Mouse (Mus musculus): ENCODE measurements at regions not wholly inside any gene's neighbourhood (a gene's known extent, or its start where the extent isn't known, plus 50 kb on each side); places are given as distances from the start of the nearest gene placed in this dataset.

GRCm38 (mm10) chr10:111558675-111559340, 52.7 kb downstream of the Phlda1 start:
- DNase-seq (ENCODE audit: low spot score in 2 of 2), result no peak

GRCm38 (mm10) chr10:111559341-111560246, 53.5 kb downstream of the Phlda1 start:
- DNase-seq (ENCODE audit: low spot score in 2 of 2), result no peak

DNA sequence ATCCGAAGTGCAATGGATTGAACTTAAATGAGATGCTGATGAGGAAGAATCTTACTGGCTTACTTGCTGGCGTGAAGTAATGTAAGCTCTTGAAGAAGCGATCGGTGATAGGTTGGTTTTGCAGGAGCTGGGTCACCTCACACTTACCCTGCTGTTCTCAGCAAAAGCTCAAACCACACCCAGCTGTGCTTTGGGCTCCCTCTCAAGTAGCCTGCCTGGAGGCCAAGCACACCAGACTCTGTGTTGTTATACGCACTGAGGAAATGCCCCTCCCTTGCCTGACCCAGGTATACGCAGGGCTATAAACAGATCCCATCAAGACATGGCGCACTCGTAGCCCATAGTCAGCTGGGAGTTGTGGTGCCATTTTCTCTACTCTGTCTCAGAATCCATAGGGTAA, 56.5 kb downstream of the Phlda1 start:
- no peak for DNase-seq (ENCODE audit: low spot score in 2 of 2)

DNA sequence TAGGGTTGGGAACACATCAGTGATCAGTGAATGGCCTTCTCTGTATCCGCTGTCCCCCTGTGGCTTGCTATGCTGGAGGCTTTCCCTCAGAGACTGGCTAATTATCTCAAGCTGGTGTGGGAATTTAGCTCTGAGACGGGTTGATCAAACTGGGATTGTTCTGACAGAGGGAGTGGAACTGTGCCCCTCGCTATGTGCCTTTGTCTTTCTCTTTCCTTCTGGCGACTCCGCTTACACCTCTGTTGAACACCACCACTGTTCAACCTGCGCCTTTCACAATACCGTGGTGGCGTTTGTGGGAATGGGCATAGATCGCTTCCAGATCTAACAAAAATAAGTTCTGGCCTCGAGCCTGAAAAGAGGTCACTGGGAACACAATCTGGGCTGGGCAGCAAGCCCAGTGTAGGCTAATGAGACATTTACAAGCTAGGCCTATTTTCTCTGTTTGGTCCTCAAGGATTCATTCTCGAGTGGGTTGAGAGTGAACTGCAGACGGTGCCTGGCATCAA, 60.8 kb downstream of the Phlda1 start:
- peak; percentile 71 to 76 for DNase-seq (ENCODE audit: low spot score in 2 of 2)

GRCm38 (mm10) chr10:111570501-111571258, 64.6 kb downstream of the Phlda1 start:
- DNase-seq (ENCODE audit: low spot score in 2 of 2), result no peak

- no peak for DNase-seq (ENCODE audit: low spot score in 2 of 2)
Measured at GRCm38 (mm10) chr10:111574231-111574630, 68.1 kb downstream of the Phlda1 start.

- DNase-seq (ENCODE audit: low spot score in 2 of 2), result no peak
Measured at GRCm38 (mm10) chr10:111574812-111575211, 68.7 kb downstream of the Phlda1 start.

DNA sequence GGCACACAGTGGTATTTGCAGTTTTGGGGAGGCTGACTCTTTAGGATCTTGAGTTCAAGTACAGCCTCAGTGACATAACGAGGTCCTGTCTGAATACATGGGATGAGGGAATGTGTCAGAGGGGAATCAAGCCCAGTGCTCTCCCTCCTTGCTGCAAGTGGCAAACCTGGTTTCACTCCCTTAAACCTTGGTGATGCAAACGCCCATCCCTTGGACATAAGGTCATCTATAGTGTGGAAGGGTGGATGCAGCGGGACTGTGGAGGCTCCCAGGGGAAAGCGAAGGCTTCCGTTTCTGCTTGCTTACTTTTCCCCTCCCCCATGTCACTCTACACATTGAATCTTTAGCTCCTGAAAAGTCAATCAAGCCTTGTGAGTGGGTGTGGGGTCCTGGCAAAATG, 69.2 kb downstream of the Phlda1 start:
- no peak for DNase-seq (ENCODE audit: low spot score in 2 of 2)

GRCm38 (mm10) chr10:111575926-111576325, 69.8 kb downstream of the Phlda1 start:
- no peak for DNase-seq (ENCODE audit: low spot score in 2 of 2)

DNA sequence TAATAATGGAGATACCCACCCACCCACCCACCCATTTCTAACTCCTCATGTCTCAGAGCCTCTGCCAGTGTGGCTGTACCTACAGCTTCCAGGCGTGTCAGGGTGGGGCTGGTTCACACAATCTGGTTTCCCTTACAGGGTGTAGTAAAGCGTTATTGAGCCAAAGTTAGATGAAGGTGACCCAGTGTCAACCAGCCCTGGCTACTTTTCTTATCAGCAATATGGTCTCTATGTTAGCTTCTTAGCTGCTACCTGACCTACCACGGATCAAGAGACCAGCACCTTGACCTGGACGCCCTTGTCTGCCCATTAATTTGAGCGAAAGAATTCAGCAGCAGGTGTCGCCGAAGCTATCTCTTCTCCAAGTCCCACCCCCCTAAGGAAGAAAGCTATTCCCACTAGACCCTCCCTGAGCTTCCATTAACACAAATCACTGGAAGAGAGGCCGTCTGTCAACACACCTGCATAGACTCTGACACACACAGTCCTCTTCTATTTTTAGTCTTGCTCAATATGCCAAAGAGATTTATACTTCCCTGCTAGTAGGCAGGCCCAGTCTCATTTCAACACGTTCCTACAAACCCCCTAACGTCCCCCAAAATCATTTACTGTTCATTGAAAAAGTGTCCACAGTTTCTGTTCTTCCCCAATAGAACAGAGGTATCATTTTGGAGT, 70.4 kb downstream of the Phlda1 start:
- no peak for DNase-seq (ENCODE audit: low spot score in 2 of 2)

DNA sequence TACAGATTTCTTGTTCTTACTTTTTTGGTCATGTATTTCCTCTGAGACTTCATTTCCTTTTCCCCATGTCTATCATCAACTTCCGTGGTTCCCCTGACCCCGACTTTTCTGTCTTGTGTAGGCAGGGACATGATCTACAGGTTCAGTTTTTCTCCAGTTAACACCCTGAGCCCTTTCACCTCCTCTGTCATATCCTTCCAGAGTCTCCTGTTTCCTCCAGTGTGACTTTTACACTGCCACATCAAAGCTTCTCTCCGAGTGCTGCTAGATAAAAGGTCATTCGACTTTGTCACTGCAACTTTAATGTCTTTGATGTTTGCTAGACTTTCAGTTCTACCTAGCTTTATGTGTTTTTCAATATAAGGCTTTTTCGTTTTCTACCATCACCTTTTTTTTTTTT, 72.5 kb downstream of the Phlda1 start:
- DNase-seq (ENCODE audit: low spot score in 2 of 2), result no peak

DNA sequence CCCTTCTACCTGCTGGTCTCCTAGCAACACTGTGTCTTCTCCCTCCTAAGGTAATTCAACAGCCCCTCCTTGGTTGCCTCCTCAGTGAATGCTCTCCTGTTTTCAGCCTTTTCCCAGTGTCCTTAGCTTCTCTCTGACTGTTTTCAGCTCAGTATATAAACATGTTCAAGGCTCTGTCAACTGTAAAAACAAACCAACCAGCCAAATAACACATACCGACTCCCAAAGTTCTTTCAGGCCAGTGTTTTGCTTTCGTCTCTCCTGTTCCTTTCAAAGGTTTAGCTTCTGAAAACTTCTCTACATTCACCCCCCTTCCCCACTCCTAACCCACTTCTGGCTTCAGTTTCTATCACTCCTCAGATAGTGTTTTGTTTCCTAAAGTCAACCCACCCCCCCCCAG, 73.4 kb downstream of the Phlda1 start:
- DNase-seq (ENCODE audit: low spot score in 2 of 2), result no peak

GRCm38 (mm10) chr10:111580401-111581100, 74.5 kb downstream of the Phlda1 start:
- no peak for DNase-seq (ENCODE audit: low spot score in 2 of 2)

DNA sequence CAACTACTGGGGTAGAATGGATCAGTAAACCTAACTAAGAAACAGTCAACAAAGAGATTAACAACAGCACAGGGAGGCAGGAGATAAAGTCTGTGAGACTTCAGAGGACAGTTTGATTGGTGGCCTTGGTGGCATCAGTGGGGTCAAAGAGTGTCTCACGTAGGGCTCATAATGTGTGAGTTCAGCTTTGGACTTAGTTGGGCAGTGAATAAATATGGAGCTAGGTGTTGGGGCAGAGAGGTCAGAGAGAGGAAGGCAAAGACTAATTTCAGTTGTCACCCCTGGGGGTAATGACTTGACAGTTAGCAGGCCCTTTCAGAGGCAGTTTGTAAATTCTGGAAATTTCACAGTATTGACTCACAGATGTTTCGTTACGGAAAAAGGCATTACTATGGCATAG, 75.8 kb downstream of the Phlda1 start:
- no peak for DNase-seq (ENCODE audit: low spot score in 2 of 2)

DNA sequence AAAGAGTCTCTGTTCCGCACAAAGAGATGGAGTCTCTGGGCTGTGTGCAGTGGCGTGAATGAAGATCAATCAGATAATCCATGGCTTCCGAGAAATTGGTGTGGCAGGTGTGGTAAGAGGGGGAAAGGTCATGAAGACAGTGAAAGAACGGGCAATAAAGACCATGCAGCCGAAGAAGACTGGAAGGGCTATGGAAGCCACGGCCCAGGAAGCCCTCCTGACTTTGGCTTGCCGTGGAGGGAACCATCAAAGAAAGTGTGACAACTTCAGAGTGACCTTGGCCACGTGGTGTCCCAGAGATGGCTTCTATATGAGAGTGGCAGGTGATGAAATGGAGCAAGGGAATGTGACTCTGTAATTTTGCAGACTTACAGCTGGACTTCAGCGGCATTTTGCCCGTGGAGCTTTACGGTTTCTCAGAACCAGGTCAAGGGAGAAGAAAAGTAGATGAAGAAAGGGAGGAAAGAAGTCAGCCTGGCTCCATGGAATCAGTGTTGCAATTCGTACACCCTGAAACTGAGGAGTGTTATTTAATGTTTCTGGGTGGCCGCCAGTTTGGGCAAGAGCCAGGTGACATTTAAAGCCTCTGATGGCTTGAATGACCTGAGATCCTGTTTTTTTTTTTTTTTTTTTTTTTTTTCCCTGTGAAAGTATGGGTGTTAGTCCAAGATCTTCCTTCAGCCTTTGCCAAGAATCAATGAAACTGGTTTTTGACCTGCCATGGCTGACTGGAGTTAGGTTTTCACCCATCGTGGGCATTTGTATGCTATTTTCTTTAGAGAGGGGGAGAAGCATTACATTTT, 76.4 kb downstream of the Phlda1 start:
- DNase-seq (ENCODE audit: low spot score in 2 of 2), result peak; percentile 30 to 54

GRCm38 (mm10) chr10:111583124-111583743, 77.1 kb downstream of the Phlda1 start:
- DNase-seq (ENCODE audit: low spot score in 2 of 2), result no peak

DNA sequence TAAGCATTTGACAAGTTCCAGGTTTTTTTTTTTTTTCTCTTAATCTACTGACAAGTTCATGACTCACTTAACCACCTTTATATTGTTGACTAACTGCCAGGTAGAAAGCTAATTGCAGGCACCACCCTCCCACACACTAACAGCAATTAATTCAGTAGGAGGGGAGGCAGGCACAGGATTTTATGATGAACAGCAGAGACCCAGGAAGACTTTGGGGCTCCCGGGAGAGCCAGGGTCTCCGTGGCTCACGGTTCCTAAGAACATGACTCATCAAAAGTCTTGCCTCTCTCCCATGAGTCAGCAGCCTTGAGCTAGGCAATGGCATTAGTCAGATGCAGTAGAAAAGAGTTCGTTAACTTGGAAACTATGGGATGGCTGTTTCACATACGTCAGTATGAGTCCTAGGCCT, 77.7 kb downstream of the Phlda1 start:
- no peak for DNase-seq (ENCODE audit: low spot score in 2 of 2)

DNA sequence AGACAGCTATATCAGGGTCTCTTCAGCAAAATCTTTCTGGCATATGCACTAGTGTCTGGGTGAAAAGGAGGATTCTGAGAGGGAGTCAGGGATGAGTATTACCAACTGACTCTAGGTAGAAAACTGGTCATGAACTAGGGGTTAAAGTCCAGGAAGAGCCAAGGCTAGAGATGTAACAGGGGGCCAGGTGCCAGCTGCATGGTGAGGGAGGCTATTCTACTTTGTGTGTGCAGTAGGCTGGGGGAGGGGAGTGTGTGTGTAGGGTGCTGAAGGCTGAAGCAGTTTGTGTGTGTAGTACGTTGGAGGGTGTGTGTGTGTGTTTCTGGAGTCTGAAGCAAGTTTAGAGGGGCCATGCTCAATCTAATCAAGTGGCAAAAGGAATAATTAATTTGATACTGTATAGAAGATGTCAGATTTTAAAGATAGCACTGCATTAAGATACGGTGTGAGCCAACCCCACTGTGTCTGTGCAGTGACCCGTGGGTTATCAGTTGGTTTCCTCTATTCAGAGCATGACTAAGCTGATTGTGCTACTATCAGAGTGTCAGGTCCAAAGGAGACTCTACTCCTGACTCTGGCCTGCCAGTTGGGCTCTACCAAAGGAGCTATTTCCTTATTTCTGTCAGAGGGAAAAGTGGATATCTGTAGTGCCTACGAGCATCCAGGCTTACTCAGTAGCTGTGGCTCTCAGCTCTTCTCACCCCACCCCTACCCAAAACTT, 82.0 kb downstream of the Phlda1 start:
- no peak for DNase-seq (ENCODE audit: low spot score in 2 of 2)

- DNase-seq (ENCODE audit: low spot score in 2 of 2), result no peak
Measured at GRCm38 (mm10) chr10:111589186-111589585, 83.1 kb downstream of the Phlda1 start.
